ENCODE assay signal across 8 mouse cellular contexts in the genomic region with DNA sequence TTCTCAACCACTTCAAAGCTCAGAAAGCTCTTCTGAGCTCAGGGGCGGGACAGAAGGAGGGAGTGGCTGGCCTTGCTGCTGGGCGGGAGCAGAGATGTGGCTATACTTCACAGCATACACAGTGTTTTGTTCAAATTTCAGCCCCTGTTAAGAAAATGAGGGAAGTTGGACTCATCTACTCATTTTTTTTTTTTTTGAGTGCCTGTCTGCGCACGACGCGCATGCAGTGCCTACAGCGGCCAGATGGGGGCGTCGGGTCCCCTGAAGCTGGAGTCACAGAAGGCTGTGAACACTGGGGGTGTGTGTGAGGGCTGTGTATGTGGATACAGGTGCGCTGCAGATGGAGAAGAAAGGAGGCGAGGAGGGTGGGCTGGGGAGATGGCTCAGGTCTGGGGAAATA. TPM values are rescaled to one million over a fixed set of nuclear protein-coding genes. Genes with fewer than 3 reads are reported as not detected.
DNase-seq lines count a peak whose midpoint lies in the region.

No protein-coding gene starts in this region.

- no peaks in the 10 kb centered on the region for H3K27me3 ChIP-seq in megakaryocyte, embryonic 14.5 days (replicated peaks)

- peaks cover 8% of the 10 kb centered on the region for H3K9me3 ChIP-seq in megakaryocyte, embryonic 14.5 days

- DNase-seq in NIH3T3 (ENCODE audit: low read depth) = peak; percentile 97
- peak; percentile 93 to 98 for DNase-seq in cerebellum, postnatal 14 days
- peak; percentile 83 to 85 for DNase-seq in gastrocnemius, adult 8-10 months (ENCODE audit: low spot score in 2 of 2)
- peak; percentile 72 for DNase-seq in hindlimb bud, embryonic 11.5 days (ENCODE audit: extremely low spot score, low read depth, low spot score)
- DNase-seq in left cerebral cortex, adult 8-10 months (ENCODE audit: low spot score in 2 of 2) = peak; percentile 68 to 78
- DNase-seq in right cerebral cortex, postnatal 10 days (ENCODE audit: low spot score in 2 of 2) = peak; percentile 83 to 87
- DNase-seq in urinary bladder, postnatal 25 days (ENCODE audit: low spot score) = peak; percentile 84

- peak overlapping the region; percentile 88 for H3K4me3 ChIP-seq in megakaryocyte, embryonic 14.5 days (replicated peaks)

- peaks cover 36% of the 10 kb centered on the region for H3K36me3 ChIP-seq in megakaryocyte, embryonic 14.5 days (replicated peaks; ENCODE audit: low read length)

- H3K4me1 ChIP-seq in megakaryocyte, embryonic 14.5 days = peaks cover 81% of the 10 kb centered on the region

RNA-seq across cellular contexts. Expression of gene Cnn2, which starts 1.4 kb away (rescaled TPM):
- 1 to 10 TPM; 2.7 to 5.3 (median 4.3) TPM for total RNA-seq in gastrocnemius, adult 8-10 months (2022)
- 1 to 10 TPM; 5.4 to 6.7 (median 6.3) TPM for total RNA-seq in left cerebral cortex, adult 8-10 months (2022)
- 1,011 and 1,303 TPM in 2 replicates for polyA plus RNA-seq in megakaryocyte, embryonic 14.5 days (2012; ENCODE audit: insufficient read depth, low replicate concordance)

RNA-seq across cellular contexts. Expression of gene Tmem259, which starts 2.8 kb away (rescaled TPM):
- 10 to 100 TPM; 67.9 to 81.4 (median 74.4) TPM for total RNA-seq in gastrocnemius, adult 8-10 months (2022)
- 100 to 1,000 TPM; 105 to 117 (median 113) TPM for total RNA-seq in left cerebral cortex, adult 8-10 months (2022)
- polyA plus RNA-seq in megakaryocyte, embryonic 14.5 days (2012; ENCODE audit: insufficient read depth, low replicate concordance) = 293 and 686 TPM in 2 replicates

RNA-seq across cellular contexts. Expression of gene Abca7, which starts 9.3 kb away (rescaled TPM):
- 1 to 10 TPM; 7.3 to 8.6 (median 8.1) TPM for total RNA-seq in gastrocnemius, adult 8-10 months (2022)
- total RNA-seq in left cerebral cortex, adult 8-10 months (2022) = 10 to 100 TPM; 11.0 to 12.3 (median 12.0) TPM
- polyA plus RNA-seq in megakaryocyte, embryonic 14.5 days (2012; ENCODE audit: insufficient read depth, low replicate concordance) = 47.4 and 62.2 TPM in 2 replicates

RNA-seq across cellular contexts. Expression of gene Grin3b, which starts 16.4 kb away (rescaled TPM):
- under 1 TPM; 0.13 to 0.52 (median 0.36) TPM for total RNA-seq in gastrocnemius, adult 8-10 months (2022)
- total RNA-seq in left cerebral cortex, adult 8-10 months (2022) = under 1 TPM; 0.23 to 0.30 (median 0.24) TPM
- not detected in 2 replicates for polyA plus RNA-seq in megakaryocyte, embryonic 14.5 days (2012; ENCODE audit: insufficient read depth, low replicate concordance)

RNA-seq across cellular contexts. Expression of gene Wdr18, which starts 27.0 kb away (rescaled TPM):
- 10 to 100 TPM; 20.1 to 26.7 (median 23.0) TPM for total RNA-seq in gastrocnemius, adult 8-10 months (2022)
- 10 to 100 TPM; 38.5 to 48.2 (median 44.6) TPM for total RNA-seq in left cerebral cortex, adult 8-10 months (2022)
- polyA plus RNA-seq in megakaryocyte, embryonic 14.5 days (2012; ENCODE audit: insufficient read depth, low replicate concordance) = 22.2 and 23.8 TPM in 2 replicates

Comparison
In these comparisons a context has a peak if more than half of its experiments do, and no peak if none do; other contexts are left out.
1. Peak in every context shown above with its lines: DNase-seq and H3K4me3 ChIP-seq.